Mouse (Mus musculus) activated CD4-positive, CD25-positive, alpha-beta regulatory T cell, adult 4 months (primary cell): ENCODE results near the gene Hic1. TPM values are rescaled to one million over a fixed set of nuclear protein-coding genes. Genes with fewer than 3 reads are reported as not detected.
"Not testable (repeated sequence)": the region's sequence is repeated elsewhere in the genome, so short reads cannot be mapped to it uniquely, and the experiment has no call there.

Experiments
- ATAC-seq: one replicate; pipeline ENCODE4 v1.8.0; 2017
- polyA plus RNA-seq, 2 experiments: library from polyadenylated mRNA; unstranded; fragments of 100-300 nt; shearing (Covaris generic); gene quantifications; one replicate each; pipeline ENCODE4 v1.2.1; 2017

The Hic1 gene
- polyA plus RNA-seq, 2 experiments from 2014 or later = 0.38 TPM; not detected in 1

GRCm38 (mm10) chr11:75192336-75193214, 23.3 kb upstream of the Hic1 start:
- ATAC-seq = peak; percentile 25

DNA sequence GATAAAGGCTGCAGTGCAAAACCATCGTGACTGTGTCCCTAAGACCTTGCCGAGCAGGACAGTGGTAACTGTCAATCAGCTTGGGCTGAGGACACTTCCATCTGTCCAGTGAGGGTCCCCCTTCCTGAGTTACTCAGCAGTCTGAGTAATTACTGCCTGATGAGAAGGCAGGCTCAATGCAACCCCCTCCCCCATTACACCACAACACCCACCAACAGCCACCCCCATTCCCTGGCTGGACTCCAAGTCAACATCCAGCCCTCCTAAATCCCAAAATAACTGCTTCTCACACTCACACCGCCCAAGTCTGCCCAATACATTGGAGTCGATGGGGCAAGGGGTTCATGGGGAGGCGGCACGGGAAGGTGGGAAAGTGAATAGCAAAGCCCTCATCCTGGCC, 22.5 kb upstream of the Hic1 start:
- ATAC-seq = no peak

GRCm38 (mm10) chr11:75190905-75191441, 21.7 kb upstream of the Hic1 start, which contains the start of gene Dph1:
Gene Dph1 (minus strand): TSS chr11:75191241.
- ATAC-seq = no peak

DNA sequence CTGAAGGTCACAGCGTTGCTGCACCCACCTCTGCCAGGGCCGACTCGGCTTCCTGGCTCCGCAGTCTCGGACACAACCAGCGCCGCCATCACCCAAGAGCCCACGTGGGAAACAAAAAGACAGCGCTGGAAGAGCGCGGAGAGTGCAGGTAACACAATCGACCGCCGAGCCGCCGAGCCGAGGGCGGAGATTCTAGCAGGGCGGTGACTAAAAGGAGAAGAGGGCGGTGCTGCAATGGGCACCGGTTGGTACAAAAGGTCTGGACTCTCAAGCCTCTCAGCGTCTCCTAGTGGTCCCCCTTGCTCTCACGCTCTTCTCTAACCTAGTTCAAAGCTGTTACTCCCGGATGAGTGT, 21.0 kb upstream of the Hic1 start:
- ATAC-seq = peak; percentile 81

DNA sequence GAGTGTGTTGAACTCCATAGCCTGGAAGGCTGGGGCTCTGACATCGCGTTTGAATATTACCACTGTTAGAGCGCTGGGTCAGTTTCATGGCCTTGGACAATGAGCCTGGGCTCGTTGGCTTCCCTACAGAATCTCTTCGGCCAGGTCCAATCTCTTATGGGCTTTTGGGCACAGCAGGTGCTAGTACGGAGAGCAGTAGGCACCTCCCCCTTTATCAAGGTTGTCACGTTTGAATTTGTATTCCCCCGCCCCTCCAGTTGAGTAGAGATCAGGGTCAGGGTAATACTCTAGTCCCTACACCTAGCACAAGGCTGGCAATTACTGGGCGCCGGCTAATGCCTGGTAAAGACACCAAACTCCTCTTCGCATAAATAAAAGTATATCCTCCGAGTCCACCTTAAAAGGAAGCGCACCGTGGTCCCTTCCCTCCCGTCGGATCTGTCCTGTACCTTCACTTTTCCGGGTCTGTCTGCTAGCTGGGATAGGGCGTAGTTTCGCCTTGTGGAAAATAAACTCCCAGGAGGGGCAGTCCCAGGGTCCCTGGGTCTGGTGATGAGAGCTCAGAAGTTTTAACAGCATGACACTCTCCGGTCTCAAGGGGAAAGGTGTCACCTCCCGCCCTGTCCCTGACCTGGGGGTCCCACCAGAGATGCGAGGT, 20.5 kb upstream of the Hic1 start:
- no peak for ATAC-seq

GRCm38 (mm10) chr11:75184986-75185385, 15.7 kb upstream of the Hic1 start:
- ATAC-seq = no peak

GRCm38 (mm10) chr11:75184573-75184972, 15.3 kb upstream of the Hic1 start:
- no peak for ATAC-seq

DNA sequence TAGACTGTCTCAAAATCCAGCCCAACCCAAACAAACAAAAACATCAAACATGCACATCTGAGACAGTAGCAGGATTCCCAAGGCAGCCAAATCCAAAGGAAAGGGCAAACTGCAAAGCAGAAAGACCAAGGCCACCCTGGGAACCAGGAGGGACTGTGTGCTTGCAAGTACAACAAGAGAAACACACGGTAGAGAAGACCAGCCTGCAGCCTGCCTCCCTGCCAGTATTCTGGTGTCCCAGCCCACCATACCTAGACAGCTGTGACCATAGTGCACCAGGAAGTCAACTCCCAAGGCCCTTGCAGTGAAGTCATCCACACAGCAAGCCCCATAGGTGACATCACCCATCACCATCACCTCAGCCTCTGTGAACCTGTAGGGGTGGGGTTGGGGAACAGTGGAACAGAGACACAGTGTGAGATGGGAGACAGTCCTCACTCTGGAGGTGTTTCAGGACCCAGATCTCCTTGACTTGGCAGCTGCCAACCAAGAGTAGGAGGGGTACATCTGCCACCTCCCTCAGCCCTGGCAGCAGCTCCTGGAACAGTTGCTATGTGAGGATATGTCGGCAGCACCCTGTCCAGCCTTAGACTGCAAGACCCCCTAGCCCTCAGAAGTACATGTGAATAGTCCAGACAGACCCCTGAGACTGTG, 14.7 kb upstream of the Hic1 start:
- no peak for ATAC-seq

DNA sequence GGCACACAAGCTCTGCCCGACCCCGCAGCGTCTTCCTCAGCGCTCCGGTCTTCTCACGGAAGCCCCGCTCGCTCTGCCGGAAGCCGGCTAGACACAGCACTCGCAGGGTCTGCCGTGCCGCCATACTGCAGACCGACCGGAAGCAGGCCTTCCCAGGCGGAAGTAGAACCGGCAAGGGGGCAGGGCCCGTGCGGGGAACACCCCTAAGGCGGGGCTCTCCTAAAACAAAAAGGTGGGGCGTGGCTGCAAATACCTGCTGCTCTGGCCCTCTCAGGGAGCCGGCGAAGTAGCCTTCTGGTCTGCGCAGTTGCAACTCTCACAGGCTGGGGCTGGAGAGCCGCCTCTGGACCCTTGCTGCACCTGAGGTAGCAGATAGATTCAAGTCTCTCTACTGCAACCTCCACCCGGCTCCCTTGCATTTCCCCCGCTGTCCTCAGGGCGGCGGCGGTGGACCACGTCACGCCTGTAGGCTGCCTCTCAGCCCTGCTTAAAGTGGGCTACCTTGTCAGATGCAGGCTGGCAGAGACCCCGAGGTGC, 9.4 kb upstream of the Hic1 start, which contains the start of gene Ovca2:
Gene Ovca2, minus strand, starts transcription at position 164 of the 537 bp plus-strand sequence.
- peak; percentile 98 for ATAC-seq

- no peak for ATAC-seq
These were observed 8.7 kb upstream of the Hic1 start for GRCm38 (mm10) chr11:75178011-75178410.

DNA sequence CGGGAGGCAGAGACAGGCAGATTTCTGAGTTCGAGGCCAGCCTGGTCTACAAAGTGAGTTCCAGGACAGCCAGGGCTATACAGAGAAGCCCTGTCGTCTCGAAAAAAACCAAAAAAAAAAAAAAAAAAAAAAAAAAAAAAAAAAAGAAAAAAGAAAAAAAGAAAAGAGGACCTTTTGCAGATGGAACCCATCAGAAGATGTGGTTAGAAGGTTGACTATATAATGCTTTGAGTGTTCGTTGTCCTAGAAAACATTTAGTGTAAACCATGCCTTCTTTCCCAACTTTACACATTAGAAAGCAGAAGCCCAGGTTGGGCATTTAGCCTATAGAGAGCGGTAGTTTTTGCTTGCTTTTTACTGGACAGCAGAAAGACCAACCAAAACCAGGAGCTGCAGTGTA, 5.3 kb upstream of the Hic1 start:
- ATAC-seq = not testable (repeated sequence)

- ATAC-seq = no peak
These were observed 4.5 kb upstream of the Hic1 start for GRCm38 (mm10) chr11:75173799-75174165.

- peak; percentile 47 for ATAC-seq
These were observed 3.9 kb upstream of the Hic1 start for GRCm38 (mm10) chr11:75173095-75173798.

DNA sequence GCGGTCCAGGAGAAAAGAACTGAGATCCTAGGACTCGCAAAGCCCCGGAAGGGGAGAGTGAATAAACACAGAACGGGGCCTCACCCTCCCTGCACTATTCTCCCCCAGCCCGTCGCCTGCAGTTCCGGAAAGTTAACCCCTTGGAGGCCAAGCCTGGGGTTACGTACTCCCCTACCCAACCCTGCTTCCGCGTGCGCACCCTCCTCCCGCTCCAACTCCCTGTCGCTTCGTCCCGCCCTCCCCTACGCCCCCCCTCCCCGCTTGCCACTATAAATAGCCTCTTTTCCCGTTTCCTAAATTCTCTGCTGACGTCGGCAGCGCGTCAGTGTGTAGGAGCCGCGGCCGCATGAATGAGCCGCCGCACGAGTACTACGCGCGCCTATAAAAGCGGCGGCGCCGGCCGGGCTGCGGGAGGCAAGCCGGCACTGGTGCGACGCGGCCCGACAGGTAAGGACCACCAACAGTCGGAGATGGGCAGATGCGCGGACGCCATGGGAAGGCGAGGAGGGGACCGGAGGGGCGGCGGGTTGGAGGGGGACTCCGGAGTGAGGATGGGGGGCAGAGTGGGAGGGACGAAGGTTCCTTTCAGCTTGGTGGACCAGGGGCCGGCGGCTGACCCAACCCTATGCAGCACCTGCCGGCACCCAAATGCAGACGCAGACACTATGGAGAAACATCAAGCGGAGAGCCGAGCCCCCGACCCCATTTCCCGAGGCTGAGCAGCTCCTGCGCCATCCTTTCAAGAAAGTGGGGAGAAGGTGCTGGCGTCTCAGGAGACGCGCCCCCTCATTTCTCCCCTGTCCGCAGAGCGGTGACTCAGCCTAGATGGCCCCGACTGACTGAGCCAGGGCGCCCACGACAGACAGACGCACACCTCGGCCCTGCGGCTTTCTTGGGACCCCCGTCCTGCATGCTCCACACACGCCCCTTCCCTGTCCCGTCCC, 3.1 kb upstream of the Hic1 start:
- no peak for ATAC-seq

DNA sequence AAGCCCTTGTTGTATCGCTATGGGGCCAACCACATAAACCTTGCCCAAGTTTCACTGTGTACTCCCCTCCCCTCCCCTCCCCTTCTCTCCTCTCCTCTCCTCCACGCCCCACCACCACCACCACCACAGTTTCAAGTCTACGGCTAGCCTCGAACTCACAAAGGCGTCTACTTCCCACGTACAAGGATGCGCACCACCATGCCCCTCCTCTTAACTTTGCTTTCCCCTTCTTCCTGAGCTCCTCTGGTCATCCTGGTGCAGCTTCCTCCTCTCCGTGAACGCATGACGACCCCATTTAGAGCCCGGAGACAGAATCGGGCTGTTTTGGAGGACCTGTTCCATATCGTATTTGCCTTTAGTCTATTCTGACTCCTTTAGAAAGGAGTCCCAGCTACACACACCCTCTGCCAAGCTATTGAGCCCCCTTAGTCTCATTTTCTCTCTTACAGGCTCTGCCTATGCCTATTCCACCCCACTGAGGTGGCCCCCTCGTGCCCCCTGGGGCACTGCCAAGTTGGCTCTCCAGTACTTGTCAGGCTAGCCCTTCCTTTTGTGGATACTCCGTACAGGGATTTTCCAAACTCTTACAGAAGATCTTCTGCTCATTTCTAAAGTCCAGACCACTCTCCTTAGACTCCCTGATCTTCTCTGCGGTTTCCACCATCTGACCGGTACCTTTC, 2.0 kb upstream of the Hic1 start:
- no peak for ATAC-seq

- peak; percentile 30 for ATAC-seq
These were observed 925 bp upstream of the Hic1 start for GRCm38 (mm10) chr11:75170136-75170751.

DNA sequence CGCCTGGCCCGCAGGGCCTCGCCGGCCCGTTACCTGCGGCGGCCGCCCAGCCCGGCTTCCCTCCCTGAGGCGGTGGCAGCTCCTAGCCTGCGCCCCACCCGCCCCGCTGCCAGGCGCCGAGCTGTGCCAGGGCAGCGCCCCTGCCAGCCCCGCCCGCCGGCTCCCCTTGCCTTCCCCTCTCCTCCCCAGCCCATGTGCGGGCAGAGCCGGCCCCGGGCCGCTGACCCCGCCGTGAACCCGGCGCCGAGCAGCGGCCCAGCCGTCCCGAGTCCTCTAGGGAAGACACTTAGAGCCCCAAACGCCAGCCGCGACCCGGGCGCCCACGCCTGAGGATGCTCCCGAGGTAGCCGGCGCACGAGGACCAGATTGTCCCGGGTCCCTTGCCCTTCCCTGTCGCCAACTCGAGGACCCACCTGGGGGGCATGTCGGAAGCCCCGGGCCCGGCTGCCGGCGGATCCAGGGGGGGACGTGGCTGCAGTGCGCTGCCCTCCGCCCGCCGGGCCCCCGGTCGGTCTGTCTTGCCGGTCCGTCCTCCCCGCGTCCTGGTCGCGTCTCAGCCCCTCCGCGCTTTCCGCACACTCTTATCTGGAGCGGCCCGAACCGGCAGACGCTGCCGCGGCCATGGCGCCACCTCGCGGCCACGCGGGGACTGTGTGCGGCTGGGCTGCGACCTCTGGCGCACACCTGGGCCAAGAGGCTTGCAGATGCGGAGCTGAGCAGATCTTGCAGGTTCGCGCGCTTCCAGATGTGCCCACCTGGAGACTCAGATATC, 543 bp downstream of the Hic1 start:
- ATAC-seq = peak; percentile 10

DNA sequence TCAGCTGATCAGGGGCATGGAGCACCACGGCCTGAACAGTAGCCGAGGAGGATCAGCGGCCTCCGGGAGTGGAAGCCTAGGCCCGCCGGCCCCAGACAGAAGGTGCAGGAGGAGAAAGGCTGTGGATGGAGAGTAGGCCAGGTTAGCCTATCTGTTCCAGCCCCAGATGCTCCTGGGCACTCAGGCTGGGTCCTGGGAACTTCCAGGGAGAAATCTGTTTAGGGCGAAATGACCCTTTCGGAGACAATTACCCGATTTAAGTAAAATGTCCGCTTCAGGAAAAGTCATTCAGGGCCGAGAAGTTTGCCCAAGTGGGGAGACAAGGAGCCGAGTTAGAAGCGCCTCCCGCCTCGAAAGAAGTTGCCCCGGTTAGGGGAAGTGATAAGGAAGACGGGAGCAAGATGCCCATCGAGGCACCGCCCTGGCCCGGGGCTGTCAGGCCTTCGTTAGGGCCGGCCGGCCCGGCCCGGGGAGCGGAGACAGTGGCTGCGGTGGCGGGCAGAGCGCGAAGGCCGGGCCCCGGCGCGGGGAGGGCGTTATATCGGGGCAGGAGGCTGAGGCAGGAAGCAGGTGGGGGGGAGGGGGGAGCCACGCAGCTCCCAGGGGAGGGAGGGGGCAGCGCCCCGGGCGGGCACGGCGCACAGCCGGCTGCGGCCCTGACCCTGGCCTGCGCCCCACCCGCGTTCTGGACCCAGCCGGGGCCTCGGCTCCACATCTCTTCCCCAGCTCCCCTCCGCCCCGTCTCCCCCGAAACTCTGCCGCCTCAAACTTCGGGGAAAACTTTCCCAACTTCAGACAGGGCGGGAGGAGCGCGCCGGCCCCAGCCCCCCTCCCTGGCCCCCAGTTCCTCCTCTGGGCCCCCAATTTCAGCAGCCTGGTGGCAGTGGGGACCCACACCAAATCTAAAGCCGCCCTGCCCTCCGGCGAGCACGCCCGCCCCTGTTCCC, 1.4 kb downstream of the Hic1 start:
- no peak for ATAC-seq
